Mouse (Mus musculus): ENCODE results near the gene Tmem220.
"Not testable (repeated sequence)": the region's sequence is repeated elsewhere in the genome, so short reads cannot be mapped to it uniquely, and the experiment has no call there.

The Tmem220 gene

DNA sequence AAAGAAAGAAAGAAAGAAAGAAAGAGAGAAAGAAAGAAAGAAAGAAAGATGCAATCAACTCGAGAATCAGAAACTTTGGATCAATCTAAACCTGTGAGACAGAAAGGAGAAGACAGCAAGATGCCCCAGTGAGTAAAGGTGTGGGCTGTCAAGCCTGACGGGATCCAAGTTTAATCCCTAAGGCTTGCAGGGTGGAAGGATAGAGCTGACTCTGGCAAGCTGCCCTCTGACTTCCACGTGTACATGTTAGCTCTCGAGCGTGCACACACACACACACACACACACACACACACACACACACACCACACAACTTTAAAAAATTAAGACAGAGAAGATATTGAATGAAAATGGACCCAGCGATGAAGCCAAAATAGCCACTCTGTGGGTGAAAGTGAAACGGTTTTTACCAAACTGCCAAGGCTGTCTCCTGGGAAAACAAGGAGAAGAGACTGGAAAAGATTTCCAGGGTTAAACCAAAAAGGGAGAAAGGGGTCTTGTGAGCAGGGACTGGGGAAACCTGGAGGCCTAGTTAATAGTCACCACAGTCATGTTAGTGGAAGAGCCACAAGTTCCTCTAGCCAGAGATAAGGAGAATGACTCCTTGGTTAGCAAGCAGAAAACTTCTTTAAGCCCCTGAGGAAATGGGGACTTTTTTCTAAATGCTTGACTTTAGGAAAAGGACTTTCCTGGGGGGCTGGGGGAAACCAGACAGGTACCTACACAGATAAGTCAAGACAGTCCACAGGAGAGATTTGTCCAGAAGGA is 5.1 kb upstream of the Tmem220 start:
- DNase-seq (ENCODE audit: low spot score): no peak

DNA sequence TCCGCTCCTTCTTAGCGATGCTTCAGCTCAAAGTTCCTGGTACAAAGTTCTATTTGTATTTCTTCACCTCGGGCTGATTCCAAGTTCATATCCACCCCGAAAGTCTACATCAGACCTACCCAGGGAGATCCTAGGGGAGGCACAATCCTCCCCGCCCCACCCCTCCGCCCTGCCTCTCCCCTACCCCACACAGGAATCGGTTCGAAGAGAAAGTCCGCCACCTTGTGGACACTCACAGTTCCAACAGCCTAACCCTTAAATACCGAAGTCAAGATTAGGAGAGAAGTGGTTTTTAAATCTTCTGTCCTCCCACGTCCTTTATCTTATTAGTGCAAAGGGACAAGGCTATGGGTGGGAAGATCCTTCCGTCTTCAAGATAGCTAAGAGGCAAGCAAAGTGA is 4.0 kb upstream of the Tmem220 start:
- DNase-seq (ENCODE audit: low spot score): peak; percentile 82

DNA sequence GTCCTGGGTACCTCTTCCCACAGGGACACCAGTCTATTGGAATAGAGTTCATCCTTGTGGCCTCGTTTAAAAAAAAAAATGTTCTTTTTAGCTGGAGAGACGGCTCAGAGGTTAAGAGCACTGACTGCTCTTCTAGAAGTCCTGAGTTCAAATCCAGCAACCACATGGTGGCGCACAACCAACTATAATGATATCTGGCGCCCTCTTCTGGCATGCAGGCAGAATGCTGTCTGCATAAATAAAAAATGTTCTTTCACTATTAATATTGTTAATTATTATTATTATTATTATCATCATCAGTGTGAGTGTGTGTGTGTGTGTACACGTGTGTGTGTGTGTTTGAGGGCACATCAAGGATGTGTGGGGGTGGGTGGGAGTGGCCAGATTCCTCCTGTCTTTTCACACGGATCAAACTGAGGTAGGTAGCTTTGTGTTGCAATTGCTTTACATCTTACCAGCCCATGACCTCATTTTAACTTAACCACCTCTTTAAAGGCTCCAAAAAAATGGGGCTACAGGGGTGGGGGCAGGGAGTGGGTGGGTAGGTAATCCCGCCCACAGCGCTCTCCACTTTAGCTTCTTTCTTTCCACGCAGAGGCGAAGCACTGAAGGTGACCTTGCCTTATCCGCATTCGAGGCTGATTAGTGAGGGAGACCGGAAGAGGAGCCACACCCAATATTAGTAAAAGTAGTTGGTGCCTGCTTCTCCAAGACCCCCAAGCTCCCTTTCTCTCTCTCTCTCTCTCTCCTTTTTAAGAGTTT is 2.4 kb upstream of the Tmem220 start:
- DNase-seq (ENCODE audit: low spot score): no peak

- DNase-seq (ENCODE audit: low spot score): not testable (repeated sequence)
Observed at GRCm38 (mm10) chr11:67023191-67023590, 1.8 kb upstream of the Tmem220 start.

- DNase-seq (ENCODE audit: low spot score): no peak
Observed at GRCm38 (mm10) chr11:67023802-67024340, 1.1 kb upstream of the Tmem220 start.

- DNase-seq (ENCODE audit: low spot score): no peak
Observed at GRCm38 (mm10) chr11:67030904-67031602, 6.1 kb downstream of the Tmem220 start.

- DNase-seq (ENCODE audit: low spot score): no peak
Observed at GRCm38 (mm10) chr11:67031603-67031915, 6.6 kb downstream of the Tmem220 start.

DNA sequence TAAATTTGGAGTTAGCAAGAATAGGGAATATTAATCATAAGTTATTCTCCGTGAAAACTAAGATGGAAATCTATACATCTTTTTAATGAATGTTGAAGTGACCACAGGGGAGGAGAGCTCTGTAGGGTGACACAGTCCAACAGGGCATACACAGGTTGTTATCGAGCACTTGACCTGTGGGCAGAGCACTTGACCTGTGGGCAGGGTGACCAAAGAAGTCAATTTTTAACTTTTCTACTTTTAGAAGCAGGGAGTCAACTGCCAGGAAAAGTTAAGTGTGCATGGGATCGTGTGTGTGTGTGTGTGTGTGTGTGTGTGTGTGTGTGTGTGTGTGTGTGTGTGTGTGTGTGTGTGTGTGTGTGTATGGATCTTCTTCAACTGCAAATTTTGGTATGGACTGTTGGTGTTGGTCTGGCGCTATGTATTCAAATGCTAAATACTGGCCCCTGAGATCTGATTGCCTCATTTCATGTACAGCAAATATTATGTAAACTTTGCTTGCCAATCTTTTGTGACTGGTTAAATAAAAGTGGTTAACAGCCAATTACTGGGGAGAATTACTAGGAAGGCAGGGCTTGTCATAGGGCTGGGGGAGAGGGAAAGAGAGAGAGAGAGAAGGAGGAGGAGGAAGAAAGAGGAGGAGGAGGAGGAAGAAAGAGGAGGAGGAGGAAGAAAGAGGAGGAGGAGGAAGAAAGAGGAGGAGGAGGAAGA is 10.0 kb downstream of the Tmem220 start:
- DNase-seq (ENCODE audit: low spot score): no peak

- no peak for DNase-seq (ENCODE audit: low spot score)
Observed at GRCm38 (mm10) chr11:67036229-67036628, 11.3 kb downstream of the Tmem220 start.

GRCm38 (mm10) chr11:67036892-67037291 is 11.9 kb downstream of the Tmem220 start:
- no peak for DNase-seq (ENCODE audit: low spot score)

DNA sequence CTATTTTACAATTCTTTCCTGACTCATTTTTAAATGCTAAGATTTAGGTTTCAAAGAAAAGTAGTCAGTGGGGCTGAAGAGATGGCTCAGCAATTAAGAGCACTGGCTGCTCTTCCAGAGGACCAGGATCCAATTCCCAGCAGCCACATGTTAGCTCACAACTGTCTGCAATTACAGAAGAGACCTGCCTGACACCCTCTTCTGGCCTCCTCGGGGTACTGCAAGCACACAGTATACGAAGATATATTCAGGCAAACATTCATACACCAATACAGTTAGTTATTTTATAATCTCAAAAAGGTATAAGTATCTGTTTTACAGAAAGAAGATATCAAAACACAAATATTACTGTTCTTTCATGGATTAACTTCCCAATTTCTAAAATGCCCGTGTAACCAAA is 14.8 kb downstream of the Tmem220 start:
- DNase-seq (ENCODE audit: low spot score): no peak

DNA sequence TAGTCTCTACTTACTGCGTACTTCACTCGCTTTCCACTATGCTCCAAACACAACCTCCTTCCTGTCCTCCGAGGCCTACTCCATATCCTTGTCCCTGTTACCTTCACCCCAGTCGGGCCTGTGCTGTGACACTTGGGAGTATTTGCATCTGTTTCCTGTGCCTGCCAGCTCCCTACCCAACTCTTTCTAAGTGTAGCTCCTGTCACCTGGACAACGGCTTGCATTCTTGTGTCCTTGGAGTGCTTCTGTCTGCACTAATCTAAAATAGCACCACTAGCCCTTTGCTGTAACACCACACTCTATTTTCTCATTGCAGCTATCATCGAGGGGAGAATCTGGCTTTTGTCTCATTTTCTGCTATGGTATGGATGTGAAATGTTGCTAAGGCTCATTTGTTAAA is 15.5 kb downstream of the Tmem220 start:
- DNase-seq (ENCODE audit: low spot score): no peak

GRCm38 (mm10) chr11:67043007-67043406 is 18.1 kb downstream of the Tmem220 start:
- DNase-seq (ENCODE audit: low spot score): peak; percentile 24

DNA sequence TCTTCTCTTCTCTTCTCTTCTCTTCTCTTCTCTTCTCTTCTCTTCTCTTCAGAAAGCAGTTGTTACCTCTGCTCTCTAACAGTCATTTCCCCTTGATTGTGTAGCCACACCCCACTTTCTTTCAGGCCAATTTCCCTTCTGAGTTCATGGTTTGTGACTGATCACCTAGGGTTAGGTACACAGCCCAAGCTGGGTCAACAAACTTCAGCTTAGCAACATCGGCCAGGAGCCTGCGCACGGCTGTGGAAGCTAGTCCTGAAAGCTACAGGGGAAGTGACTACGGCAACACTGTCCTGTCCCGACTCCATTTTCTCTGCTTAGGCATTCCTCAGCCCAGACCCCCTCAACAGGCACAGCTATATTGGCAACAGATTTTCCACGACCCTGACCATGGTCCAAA is 20.0 kb downstream of the Tmem220 start:
- no peak for DNase-seq (ENCODE audit: low spot score)

DNA sequence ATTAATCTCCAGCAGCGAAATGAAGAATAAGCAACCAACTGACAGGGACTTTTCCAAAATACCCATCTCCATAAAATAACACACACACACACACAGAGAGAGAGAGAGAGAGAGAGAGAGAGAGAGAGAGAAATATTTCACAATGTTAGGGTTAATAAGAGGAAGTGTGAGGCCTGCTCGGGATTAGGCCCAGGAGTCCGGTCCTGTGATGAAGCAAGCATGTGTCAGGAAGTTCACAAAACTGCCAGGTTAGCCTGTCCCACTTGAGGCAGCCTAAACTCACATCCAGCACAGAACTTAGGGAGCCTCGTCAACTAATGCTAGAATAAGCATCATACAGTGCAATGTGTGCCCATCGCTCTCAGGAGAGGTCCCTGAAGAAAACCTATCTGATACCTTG is 22.2 kb downstream of the Tmem220 start:
- no peak for DNase-seq (ENCODE audit: low spot score)

GRCm38 (mm10) chr11:67048496-67048895 is 23.5 kb downstream of the Tmem220 start:
- no peak for DNase-seq (ENCODE audit: low spot score)

DNA sequence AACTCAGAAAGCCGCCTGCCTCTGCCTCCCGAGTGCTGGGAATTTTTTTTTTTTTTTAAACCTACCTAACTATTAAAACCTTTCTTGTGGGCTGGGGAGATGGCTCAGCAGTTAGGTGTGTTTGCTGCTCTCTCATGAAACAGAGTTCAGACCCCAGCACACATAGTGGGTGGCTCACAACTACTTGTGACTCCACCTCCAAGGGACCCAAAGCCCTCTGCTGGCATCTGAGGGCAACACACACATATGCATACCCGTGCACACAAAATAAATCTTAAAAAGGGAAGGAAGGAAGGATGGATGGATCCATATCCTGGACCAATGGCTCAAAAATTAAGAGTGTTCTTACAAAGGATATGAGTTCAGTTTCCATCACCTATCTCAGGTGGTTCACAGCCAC is 24.3 kb downstream of the Tmem220 start:
- no peak for DNase-seq (ENCODE audit: low spot score)

GRCm38 (mm10) chr11:67051676-67052320 is 26.8 kb downstream of the Tmem220 start:
- DNase-seq (ENCODE audit: low spot score): no peak

DNA sequence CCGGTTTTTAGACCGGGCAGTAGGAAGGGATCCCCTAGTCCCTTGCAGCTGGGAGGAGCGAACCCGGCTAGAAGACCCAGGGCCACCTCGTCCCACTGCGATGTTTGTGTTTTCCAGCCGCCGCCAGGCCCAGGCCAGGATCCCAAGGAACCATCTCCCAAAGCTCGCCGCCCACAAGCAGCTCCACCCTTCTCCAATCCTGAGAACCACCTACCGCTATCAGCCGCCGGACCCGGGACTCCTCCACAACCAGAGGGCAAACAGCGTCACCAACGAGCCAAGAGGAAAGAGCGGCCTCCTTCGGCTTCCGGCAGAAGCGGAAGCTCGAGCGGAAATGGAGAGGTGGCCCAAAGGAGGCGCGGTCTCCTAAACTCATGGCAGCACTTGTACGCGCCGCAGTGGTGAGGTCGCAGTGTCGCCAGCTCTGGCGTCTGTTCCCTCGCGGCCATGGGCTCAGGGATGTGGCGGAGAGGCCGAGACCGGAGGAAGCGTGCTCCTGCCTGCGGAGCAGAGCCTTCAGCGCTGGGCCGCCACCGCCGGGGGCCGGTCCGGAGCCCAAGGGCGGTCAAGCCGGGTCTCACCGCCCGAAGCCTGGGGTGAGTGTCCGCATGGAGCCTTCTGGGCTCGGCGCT is 27.5 kb downstream of the Tmem220 start, which contains the start of the genes Adprm and Sco1:
Adprm (minus strand) TSS at position 274 of the 632 bp plus-strand sequence.
Sco1 (plus strand) TSS at position 350 of the 632 bp plus-strand sequence.
- DNase-seq (ENCODE audit: low spot score): peak; percentile 96

DNA sequence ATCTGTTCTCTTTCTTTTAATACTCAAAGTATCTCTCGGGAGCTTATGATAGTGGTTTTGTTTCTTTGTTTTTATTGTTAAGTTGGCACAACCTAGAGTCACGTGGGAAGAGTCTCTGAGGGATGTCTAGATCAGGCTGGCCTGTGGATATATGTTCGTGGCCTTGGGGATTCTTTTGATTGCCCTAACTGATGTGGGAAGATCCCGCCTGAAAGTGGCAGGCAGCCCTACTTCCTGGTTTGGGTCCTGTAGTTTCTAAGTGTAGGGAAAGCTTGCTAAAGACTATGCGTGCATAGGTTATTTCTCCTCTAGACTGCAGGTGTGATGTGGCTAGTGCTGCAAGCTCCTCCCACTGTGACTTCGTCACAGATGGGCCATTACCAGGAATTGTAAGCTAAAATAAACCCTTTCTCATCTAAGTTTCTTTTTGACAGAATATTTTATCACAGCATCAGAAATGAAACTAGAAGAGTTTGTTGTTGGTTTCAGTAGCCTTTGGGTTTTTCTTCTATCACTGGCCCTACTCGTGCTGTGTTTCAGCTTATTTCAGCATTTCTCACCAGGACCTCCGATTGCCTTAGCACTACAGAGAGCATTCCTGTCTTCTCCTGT is 29.9 kb downstream of the Tmem220 start:
- DNase-seq (ENCODE audit: low spot score): no peak

All from embryo, embryonic 10 days (tissue).